Mouse (Mus musculus) liver, adult 2 months (tissue): ENCODE measurements at regions not wholly inside any gene's neighbourhood (a gene's known extent, or its start where the extent isn't known, plus 50 kb on each side); places are given as distances from the start of the nearest gene placed in this dataset.

ENCODE experiments used
- CTCF ChIP-seq: fragments of 200-500 bp; IDR thresholded peaks from 2 replicates; pipeline ENCODE4 v1.5.1; 2011; ENCODE audit warnings: low read depth, low read length, control low read depth
- POLR2A ChIP-seq: fragments of 200-500 bp; IDR thresholded peaks from 2 replicates; pipeline ENCODE4 v1.6.1; 2011; ENCODE audit warnings: low read length, control low read depth; ENCODE audit not compliant: insufficient read depth; ENCODE audit errors: extremely low read depth

GRCm38 (mm10) chr1:94207859-94208258 is 155.5 kb upstream of the Pdcd1 start:
- TF ChIP-seq POLR2A (no peak), CTCF (no peak)
